Mouse (Mus musculus) spleen, adult 2 months (tissue): ENCODE measurements around the gene Gbx2. TPM values are rescaled to one million over a fixed set of nuclear protein-coding genes. Genes with fewer than 3 reads are reported as not detected.

Experiments used
- DNase-seq, 2 experiments: peaks; one replicate each; pipeline versions ENCODE4 v3.0.0 to v3.0.0-alpha.2; 2012 to 2021; ENCODE audit warnings: low spot score in 2 of 2, low read depth in 1 of 2
- H3K27ac ChIP-seq: fragments of 200-500 bp; 2 replicates; pipeline ENCODE4 v1.5.1; 2012; ENCODE audit warnings: low read length, inconsistent platforms; ENCODE audit not compliant: insufficient read depth
- H3K27me3 ChIP-seq: fragments of 200-500 bp; 2 replicates; pipeline ENCODE4 v1.6.1; 2012; ENCODE audit warnings: mild to moderate bottlenecking, moderate library complexity, low read length, inconsistent platforms; ENCODE audit not compliant: control insufficient read depth, insufficient read depth
- H3K36me3 ChIP-seq: fragments of 200-500 bp; 2 replicates; pipeline ENCODE4 v1.6.1; 2012; ENCODE audit warnings: mild to moderate bottlenecking, low read length, inconsistent platforms; ENCODE audit not compliant: control insufficient read depth, insufficient read depth
- H3K4me1 ChIP-seq: fragments of 200-500 bp; 2 replicates; pipeline ENCODE4 v1.6.1; 2011; ENCODE audit warnings: inconsistent platforms; ENCODE audit not compliant: control insufficient read depth, insufficient read depth, insufficient read length
- H3K4me3 ChIP-seq: fragments of 200-500 bp; 2 replicates; pipeline ENCODE4 v1.5.1; 2011; ENCODE audit warnings: mild to moderate bottlenecking, inconsistent platforms; ENCODE audit not compliant: insufficient read depth, insufficient read length; ENCODE audit errors: extremely low read depth
- CTCF ChIP-seq: fragments of 200-500 bp; IDR thresholded peaks from 2 replicates; pipeline ENCODE4 v1.5.1; 2011; ENCODE audit warnings: mild to moderate bottlenecking, inconsistent platforms; ENCODE audit not compliant: insufficient read depth, insufficient read length, insufficient replicate concordance; ENCODE audit errors: extremely low read depth
- POLR2A ChIP-seq: fragments of 200-500 bp; IDR thresholded peaks from 2 replicates; pipeline ENCODE4 v1.6.1; 2011; ENCODE audit warnings: low read depth, low read length, inconsistent platforms
- WGBS: fragments of 180-500 bp; shearing (Covaris S2); methylation state at CpG from one replicate; pipeline ENCODE4 v1.1.7; 2018; 5-methylcytosine and 5-hydroxymethylcytosine counted together
- polyA plus RNA-seq: library from polyadenylated mRNA; depleted of rRNA; stranded (reverse); fragments of >200 nt; gene quantifications from 2 replicates; pipeline ENCODE4 v1.2.3, GENCODE M21; 2012

Gene Gbx2
- polyA plus RNA-seq, 1 experiment: 1.5 TPM

- H3K4me1 ChIP-seq: peaks cover 6% of the 10 kb centered on the region; the same call in 1 of the 2 replicates
- H3K27ac ChIP-seq: no peak overlapping the region
- DNase-seq: no peak
- H3K27me3 ChIP-seq: peaks cover 7% of the 10 kb centered on the region
- WGBS: 84% methylated on average over 12 of the region's 12 CpGs
- H3K36me3 ChIP-seq: no peaks in the 10 kb centered on the region
- no peak for TF ChIP-seq CTCF
- no peak for TF ChIP-seq POLR2A
- no peak overlapping the region for H3K4me3 ChIP-seq
These were observed 5.3 kb downstream of the Gbx2 start for GRCm38 (mm10) chr1:89925501-89926190.

DNA sequence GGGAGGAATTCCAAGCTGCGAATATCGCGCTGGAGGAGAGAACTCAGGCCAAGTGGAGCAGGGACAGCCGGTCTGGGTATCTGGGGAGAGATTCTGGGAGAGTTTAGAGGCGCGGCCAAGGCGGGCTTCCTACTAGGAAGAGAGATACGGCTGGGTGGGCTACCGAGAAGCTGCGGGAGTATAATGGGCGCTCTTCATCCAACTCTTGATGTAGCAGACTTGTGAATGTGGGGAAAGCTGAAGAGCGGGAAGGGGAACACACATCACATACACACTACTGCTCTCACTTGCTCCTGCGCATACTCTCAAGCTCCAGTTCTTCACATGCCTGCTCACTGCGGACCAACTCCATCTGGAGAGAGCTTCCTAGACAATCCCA, 7.3 kb downstream of the Gbx2 start:
- no peaks in the 10 kb centered on the region; the same call in 1 of the 2 replicates for H3K27me3 ChIP-seq

GRCm38 (mm10) chr1:89922883-89923641, 7.9 kb downstream of the Gbx2 start:
- no peak for DNase-seq
- TF ChIP-seq CTCF: no peak
- TF ChIP-seq POLR2A: no peak
- Histone ChIP-seq H3K27ac (no peak overlapping the region), H3K27me3 (no peaks in the 10 kb centered on the region; the same call in 1 of the 2 replicates), H3K4me3 (no peak overlapping the region), H3K4me1 (no peaks in the 10 kb centered on the region), H3K36me3 (no peaks in the 10 kb centered on the region)
- WGBS: 6% methylated on average over 40 of the region's 41 CpGs

More for the DNA sequence above, 7.3 kb downstream of the Gbx2 start:
- DNase-seq: no peak
- Histone ChIP-seq H3K27ac (no peak overlapping the region), H3K4me3 (no peak overlapping the region), H3K4me1 (no peaks in the 10 kb centered on the region), H3K36me3 (no peaks in the 10 kb centered on the region)
- 37% methylated on average over 14 of the region's 14 CpGs for WGBS
- TF ChIP-seq CTCF (no peak), POLR2A (no peak)

DNA sequence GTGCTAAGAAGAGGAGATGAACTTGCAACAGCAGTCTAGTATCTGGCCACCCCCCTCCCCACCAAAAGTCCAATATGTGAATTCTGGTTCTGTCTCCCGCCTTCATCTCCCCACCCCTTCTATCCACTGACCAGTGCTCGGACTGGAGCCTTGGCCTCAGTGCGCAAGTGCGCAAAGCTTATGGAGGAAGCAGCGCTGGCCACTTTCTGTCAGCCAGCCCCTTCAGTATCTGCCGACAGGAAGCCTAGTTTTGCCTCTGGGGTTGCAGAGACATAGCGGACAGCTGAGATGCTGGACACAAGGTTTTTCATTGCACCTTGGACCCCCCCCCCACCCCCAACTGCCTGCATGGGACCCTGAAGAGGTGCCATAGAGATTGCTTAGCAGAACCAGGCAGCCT, 8.7 kb downstream of the Gbx2 start:
- Histone ChIP-seq H3K4me3 (no peak overlapping the region), H3K36me3 (no peaks in the 10 kb centered on the region), H3K27ac (no peak overlapping the region), H3K4me1 (no peaks in the 10 kb centered on the region), H3K27me3 (no peaks in the 10 kb centered on the region; the same call in 1 of the 2 replicates)
- no peak for DNase-seq
- 13% methylated on average over 7 of the region's 7 CpGs for WGBS
- no peak for TF ChIP-seq POLR2A
- TF ChIP-seq CTCF: no peak

GRCm38 (mm10) chr1:89921806-89922205, 9.2 kb downstream of the Gbx2 start:
- Histone ChIP-seq H3K27ac (no peak overlapping the region), H3K36me3 (no peaks in the 10 kb centered on the region), H3K4me1 (no peaks in the 10 kb centered on the region), H3K4me3 (no peak overlapping the region), H3K27me3 (no peaks in the 10 kb centered on the region; the same call in 1 of the 2 replicates)
- no peak for DNase-seq
- WGBS: 11% methylated on average over 10 of the region's 10 CpGs
- TF ChIP-seq POLR2A (no peak), CTCF (no peak)

DNA sequence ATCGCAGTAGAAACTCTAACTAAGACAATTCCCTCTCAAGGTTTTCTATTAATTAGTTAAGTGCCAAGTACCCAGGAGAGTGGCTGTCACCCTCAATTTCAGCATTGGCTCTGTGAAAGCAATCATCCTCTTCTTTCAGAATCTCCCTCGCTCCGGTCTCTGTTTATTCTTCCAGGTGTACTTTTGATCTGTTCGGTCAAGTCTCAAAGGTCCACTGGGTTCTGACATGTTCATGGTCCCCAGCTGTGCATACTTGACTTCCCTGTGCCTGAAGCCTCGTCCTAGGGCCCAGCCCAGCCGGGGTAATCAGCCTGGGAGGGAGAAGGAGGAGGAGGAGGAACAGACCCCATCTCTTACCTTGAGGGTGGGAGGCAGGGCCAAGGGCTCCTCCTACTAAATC, 11.8 kb downstream of the Gbx2 start:
- Histone ChIP-seq H3K36me3 (no peaks in the 10 kb centered on the region), H3K27me3 (no peaks in the 10 kb centered on the region; the same call in 1 of the 2 replicates), H3K4me3 (no peak overlapping the region), H3K4me1 (no peaks in the 10 kb centered on the region), H3K27ac (no peak overlapping the region)
- DNase-seq: no peak
- 88% methylated on average over 6 of the region's 6 CpGs for WGBS
- no peak for TF ChIP-seq CTCF
- TF ChIP-seq POLR2A: no peak

GRCm38 (mm10) chr1:89918111-89918510, 12.9 kb downstream of the Gbx2 start:
- WGBS: 56% methylated on average over 18 of the region's 18 CpGs
- H3K4me1 ChIP-seq: no peaks in the 10 kb centered on the region

More at GRCm38 (mm10) chr1:89918111-89918510, 12.9 kb downstream of the Gbx2 start:
- H3K27ac ChIP-seq: no peak overlapping the region
- TF ChIP-seq POLR2A (no peak), CTCF (no peak)
- H3K27me3 ChIP-seq: no peaks in the 10 kb centered on the region; the same call in 1 of the 2 replicates
- no peak for DNase-seq
- no peak overlapping the region for H3K4me3 ChIP-seq
- no peaks in the 10 kb centered on the region for H3K36me3 ChIP-seq
